Mouse (Mus musculus): Measurements from ENCODE around the gene Frmd5. TPM values are rescaled to one million over a fixed set of nuclear protein-coding genes. Genes with fewer than 3 reads are reported as not detected.

The Frmd5 gene
- polyA plus RNA-seq, 1 experiment: not detected

DNA sequence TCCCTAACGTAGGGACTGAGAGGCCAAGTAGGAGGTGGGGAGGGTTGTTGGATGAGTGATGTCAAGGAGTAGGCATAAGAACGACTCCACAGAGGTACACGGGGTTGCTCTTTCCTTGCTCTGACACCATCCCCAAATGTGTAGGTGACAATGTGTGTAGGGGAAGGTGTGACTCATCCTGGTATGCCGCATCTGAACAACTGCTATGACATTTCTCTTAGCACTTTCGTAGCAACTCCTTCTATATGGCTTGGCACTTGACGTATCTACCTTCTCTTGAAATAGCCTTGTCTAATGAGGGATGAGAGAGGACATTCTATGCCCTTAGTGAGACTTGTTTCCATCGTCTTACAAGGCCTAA lies 191.7 kb downstream of the Frmd5 start:
- Histone ChIP-seq H3K4me1 (ENCODE audit: control insufficient read depth, insufficient read depth, low read length) (no peaks in the 10 kb centered on the region), H3K4me3 (ENCODE audit: insufficient read depth, low read length) (no peak overlapping the region), H3K27ac (ENCODE audit: insufficient read depth, low read depth, low read length) (no peak overlapping the region)
- TF ChIP-seq POLR2A (IDR thresholded peaks at IDR 0.05; ENCODE audit: borderline replicate concordance, low read depth, low read length) (no peak), CTCF (IDR thresholded peaks at IDR 0.05; ENCODE audit: low read depth, low read length) (no peak)

DNA sequence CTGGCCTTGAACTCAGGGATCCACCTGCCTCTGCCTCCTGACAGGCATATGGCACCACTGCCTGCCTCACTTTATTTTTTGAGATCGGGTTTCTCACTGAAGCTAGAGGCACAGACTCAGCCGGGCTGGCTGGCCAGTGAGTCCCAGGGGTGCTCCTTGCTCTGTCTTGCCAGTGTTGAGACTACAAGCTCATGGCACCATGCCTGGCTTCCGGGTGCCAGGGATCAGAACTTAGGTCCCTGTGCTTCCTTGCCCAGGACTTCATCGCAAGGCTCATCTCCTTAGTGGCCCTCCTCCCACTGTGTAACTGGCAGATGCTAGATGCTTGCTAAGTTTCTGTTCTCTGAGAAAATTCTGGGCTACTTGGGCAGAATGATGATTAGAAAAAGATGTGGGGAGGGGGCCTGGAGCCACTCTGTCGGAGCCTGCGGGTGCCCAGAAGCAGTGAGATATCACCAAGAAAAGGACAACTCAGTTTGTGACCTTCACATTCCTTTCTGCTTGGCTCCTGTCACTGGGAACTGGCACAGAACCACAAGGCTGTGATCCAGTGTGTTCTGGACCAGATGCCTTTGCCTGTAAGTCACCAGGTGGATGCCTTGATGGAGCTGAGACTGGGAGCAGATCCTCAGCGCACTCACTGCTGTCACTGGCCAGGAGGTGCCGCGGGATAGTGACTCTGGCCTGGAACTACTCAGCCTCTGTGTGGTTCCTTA lies 192.2 kb downstream of the Frmd5 start:
- Histone ChIP-seq H3K4me3 (ENCODE audit: insufficient read depth, low read length) (no peak overlapping the region), H3K4me1 (ENCODE audit: control insufficient read depth, insufficient read depth, low read length) (no peaks in the 10 kb centered on the region), H3K27ac (ENCODE audit: insufficient read depth, low read depth, low read length) (no peak overlapping the region)
- TF ChIP-seq CTCF (IDR thresholded peaks at IDR 0.05; ENCODE audit: low read depth, low read length) (no peak), POLR2A (IDR thresholded peaks at IDR 0.05; ENCODE audit: borderline replicate concordance, low read depth, low read length) (no peak)

DNA sequence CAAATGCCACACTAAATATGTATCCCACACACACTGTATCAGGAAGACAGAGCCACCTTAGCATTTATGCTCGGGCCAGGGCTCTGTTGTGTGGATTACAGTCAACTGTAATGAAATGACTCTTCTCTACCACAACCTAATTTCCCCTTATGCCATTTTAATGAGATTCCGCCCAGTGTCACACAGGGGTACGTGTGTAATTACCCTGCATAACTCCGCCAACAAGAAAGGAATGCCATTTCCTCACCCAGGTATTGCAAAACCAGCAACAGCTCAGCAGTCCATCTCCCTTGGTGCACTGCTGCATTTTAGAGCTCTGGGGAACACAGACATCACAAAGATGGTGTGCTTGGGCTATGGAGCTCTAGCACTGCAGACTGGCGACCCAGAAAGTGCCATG lies 194.8 kb downstream of the Frmd5 start:
- Histone ChIP-seq H3K27ac (ENCODE audit: insufficient read depth, low read depth, low read length) (no peak overlapping the region), H3K4me1 (ENCODE audit: control insufficient read depth, insufficient read depth, low read length) (no peaks in the 10 kb centered on the region), H3K4me3 (ENCODE audit: insufficient read depth, low read length) (no peak overlapping the region)
- TF ChIP-seq CTCF (IDR thresholded peaks at IDR 0.05; ENCODE audit: low read depth, low read length): no peak
- no peak for TF ChIP-seq POLR2A (IDR thresholded peaks at IDR 0.05; ENCODE audit: borderline replicate concordance, low read depth, low read length)

DNA sequence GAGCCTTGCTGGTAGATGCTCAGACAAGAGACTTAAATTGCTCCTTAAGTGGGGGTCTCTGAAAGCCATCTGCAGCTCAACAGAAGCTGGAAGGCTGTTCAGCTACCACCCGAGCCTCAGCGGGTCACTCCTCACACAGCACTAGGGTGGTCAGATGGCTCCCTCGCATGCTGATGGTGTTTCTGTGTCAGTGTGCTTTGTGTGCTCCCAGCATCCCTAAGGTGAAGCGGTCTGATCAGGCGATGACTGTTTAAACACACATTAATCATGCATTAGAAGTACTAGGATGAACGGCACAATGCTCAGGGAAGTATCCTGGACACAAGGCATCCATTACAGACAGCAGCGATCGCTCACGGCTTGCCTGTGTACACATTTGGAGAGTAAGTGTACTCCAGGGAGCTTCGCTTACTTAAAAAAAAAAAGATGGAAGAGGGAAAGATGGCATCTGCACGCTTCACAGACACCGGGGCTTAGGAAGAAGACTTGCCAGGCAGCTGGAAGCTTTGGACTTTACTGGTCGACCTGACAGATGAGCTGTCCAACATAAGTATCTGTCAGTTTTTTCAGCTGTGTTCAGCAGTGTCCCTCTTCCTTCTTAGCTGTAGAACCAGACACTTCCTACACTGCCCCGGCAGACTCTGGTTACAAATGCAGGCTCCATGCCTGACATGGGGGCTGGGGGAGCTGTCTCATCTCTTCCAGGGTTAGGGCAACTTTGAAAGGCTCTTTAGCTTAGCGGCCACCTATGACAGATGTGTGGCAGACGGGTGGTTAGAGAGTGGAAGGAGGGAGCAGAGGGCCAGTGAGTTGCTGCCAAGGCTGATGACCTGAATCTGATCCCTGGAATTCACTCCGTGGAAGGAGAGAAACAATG lies 196.6 kb downstream of the Frmd5 start:
- H3K4me1 ChIP-seq (ENCODE audit: control insufficient read depth, insufficient read depth, low read length): no peaks in the 10 kb centered on the region
- no peak for TF ChIP-seq POLR2A (IDR thresholded peaks at IDR 0.05; ENCODE audit: borderline replicate concordance, low read depth, low read length)
- TF ChIP-seq CTCF (IDR thresholded peaks at IDR 0.05; ENCODE audit: low read depth, low read length): no peak

DNA sequence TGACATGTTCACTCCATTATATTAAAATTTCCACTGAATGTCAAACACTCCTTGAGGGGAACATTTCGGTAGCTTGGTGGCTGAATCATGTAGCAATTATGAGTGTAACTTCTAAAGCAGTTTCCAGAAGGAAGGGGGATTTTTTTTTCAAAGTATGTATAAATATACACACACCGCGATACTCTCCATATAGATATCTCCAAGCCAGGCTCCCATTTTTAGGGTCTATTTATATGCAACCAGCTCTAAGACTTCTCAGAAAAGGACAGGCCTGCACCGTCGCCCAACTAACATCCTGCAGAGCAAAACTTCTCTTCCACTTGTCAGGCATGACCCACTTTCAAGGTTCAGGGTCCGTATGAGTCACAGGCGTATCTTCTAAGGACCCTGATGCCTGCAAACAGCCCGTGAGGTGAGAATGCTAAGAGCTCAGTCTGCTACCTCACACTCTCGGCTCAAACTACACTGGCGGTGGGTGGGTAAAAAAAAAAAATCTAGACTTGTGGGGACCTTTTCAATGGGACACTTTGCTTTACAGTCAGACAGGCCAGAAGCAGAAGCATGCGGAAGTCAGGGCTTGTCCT lies 197.7 kb downstream of the Frmd5 start:
- Histone ChIP-seq H3K27ac (ENCODE audit: insufficient read depth, low read depth, low read length) (no peak overlapping the region), H3K4me1 (ENCODE audit: control insufficient read depth, insufficient read depth, low read length) (no peaks in the 10 kb centered on the region), H3K4me3 (ENCODE audit: insufficient read depth, low read length) (no peak overlapping the region)
- no peak for TF ChIP-seq CTCF (IDR thresholded peaks at IDR 0.05; ENCODE audit: low read depth, low read length)
- TF ChIP-seq POLR2A (IDR thresholded peaks at IDR 0.05; ENCODE audit: borderline replicate concordance, low read depth, low read length): no peak

More for the DNA sequence above, 196.6 kb downstream of the Frmd5 start:
- no peak overlapping the region for H3K4me3 ChIP-seq (ENCODE audit: insufficient read depth, low read length)
- no peak overlapping the region for H3K27ac ChIP-seq (ENCODE audit: insufficient read depth, low read depth, low read length)

DNA sequence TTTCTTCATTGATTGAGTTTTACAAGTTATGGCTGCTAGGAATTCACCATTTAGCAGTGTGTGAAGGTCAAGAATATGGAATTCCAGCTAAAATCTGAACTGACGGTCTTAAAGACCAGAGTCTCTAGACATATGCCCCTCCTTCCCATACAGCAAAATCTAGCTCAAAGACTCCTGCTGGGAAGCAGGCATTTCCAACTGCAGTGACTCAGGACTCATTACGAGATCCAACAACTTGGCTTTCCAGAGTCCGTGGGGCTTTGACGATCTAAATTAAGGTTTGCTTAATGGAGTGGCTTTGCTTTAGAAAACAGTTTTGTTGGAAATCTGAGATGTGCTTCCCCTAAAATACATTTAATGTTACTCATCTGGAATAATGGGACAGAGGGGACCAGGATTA lies 204.5 kb downstream of the Frmd5 start:
- Histone ChIP-seq H3K27ac (ENCODE audit: insufficient read depth, low read depth, low read length) (no peak overlapping the region), H3K4me3 (ENCODE audit: insufficient read depth, low read length) (no peak overlapping the region), H3K4me1 (ENCODE audit: control insufficient read depth, insufficient read depth, low read length) (no peaks in the 10 kb centered on the region)
- TF ChIP-seq POLR2A (IDR thresholded peaks at IDR 0.05; ENCODE audit: borderline replicate concordance, low read depth, low read length): no peak
- no peak for TF ChIP-seq CTCF (IDR thresholded peaks at IDR 0.05; ENCODE audit: low read depth, low read length)

DNA sequence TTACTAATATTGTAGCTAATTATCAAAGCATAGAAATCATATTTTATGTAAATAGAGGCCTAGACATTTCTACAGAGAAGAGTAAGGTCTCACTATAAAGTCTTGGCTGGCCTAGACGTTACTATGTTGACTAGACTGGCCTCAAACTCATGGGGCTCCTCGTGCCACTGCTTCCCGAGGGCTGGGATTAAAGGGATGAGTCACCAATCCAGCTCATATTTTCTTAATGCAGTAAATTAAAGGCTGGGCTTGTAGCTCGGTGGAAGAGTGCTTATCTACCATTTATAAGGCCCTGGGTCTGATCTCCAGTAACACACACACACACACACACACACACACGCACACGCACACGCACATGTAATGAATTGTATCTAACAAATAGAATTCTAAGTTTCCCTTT lies 205.3 kb downstream of the Frmd5 start:
- H3K4me3 ChIP-seq (ENCODE audit: insufficient read depth, low read length): no peak overlapping the region
- no peak overlapping the region for H3K27ac ChIP-seq (ENCODE audit: insufficient read depth, low read depth, low read length)
- no peaks in the 10 kb centered on the region for H3K4me1 ChIP-seq (ENCODE audit: control insufficient read depth, insufficient read depth, low read length)
- TF ChIP-seq POLR2A (IDR thresholded peaks at IDR 0.05; ENCODE audit: borderline replicate concordance, low read depth, low read length) (no peak), CTCF (IDR thresholded peaks at IDR 0.05; ENCODE audit: low read depth, low read length) (no peak)

DNA sequence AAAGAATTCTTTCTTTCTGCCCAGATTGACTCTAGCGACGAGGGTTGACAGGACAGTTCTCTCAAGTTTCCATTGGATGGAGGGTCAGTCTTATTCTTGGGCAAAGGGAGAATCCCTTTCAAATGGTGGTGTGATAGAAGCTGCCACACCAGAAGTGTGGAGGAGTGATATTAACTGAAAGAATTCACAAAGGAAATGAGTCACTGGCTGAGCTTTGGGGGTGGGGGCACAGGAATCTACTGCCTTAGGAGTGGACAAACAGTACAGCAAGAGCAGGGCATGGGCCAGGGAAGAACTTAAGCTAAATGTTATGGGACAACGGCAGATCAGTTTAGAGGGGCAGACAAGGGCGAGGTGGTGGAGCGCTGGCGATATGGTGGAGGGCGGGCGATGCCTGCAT lies 206.2 kb downstream of the Frmd5 start:
- Histone ChIP-seq H3K4me1 (ENCODE audit: control insufficient read depth, insufficient read depth, low read length) (no peaks in the 10 kb centered on the region), H3K4me3 (ENCODE audit: insufficient read depth, low read length) (no peak overlapping the region), H3K27ac (ENCODE audit: insufficient read depth, low read depth, low read length) (no peak overlapping the region)
- TF ChIP-seq CTCF (IDR thresholded peaks at IDR 0.05; ENCODE audit: low read depth, low read length) (no peak), POLR2A (IDR thresholded peaks at IDR 0.05; ENCODE audit: borderline replicate concordance, low read depth, low read length) (no peak)

DNA sequence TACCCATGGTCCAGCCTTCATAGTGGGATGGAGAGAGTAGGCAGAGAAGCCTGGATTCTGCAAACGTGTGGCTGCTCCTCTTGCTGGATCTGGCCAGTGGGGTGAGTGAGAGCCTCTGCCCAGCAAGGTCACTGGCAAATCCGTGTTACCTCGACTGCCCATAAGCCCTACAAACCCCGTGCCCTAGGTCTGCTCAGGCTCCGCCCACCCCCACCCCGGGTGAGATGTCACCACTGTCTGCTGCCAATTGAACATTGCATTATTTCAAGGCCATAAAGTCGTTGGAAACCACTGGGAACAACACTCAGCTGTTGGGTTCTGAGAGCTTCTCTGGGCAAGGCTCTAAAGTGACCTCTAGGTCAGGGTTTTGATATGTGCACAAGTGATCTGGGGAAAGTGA lies 208.6 kb downstream of the Frmd5 start:
- no peak overlapping the region for H3K4me3 ChIP-seq (ENCODE audit: insufficient read depth, low read length)
- H3K27ac ChIP-seq (ENCODE audit: insufficient read depth, low read depth, low read length): no peak overlapping the region
- H3K4me1 ChIP-seq (ENCODE audit: control insufficient read depth, insufficient read depth, low read length): no peaks in the 10 kb centered on the region
- TF ChIP-seq POLR2A (IDR thresholded peaks at IDR 0.05; ENCODE audit: borderline replicate concordance, low read depth, low read length) (no peak), CTCF (IDR thresholded peaks at IDR 0.05; ENCODE audit: low read depth, low read length) (no peak)

DNA sequence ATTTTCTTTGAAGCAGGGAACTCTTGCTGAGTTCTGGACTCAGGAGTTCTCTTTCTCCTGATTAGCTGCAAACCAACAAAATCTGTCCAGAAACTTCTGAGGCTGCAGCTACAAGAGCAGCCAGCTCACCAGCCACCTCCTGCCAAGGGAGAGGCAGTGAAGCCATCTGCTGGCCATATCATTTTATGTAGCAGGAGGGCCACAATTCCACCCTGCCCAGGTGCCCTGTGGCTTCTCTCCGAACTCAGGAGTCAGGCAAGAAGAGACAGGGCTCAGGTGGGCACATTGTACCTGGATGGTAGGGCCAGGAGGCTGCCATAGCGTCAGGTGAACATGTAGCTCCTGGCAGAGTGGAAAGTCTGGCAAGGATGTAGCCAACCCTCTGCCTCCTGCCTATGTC lies 210.3 kb downstream of the Frmd5 start:
- no peak for TF ChIP-seq CTCF (IDR thresholded peaks at IDR 0.05; ENCODE audit: low read depth, low read length)
- TF ChIP-seq POLR2A (IDR thresholded peaks at IDR 0.05; ENCODE audit: borderline replicate concordance, low read depth, low read length): no peak
- no peak overlapping the region for H3K27ac ChIP-seq (ENCODE audit: insufficient read depth, low read depth, low read length)
- no peaks in the 10 kb centered on the region for H3K4me1 ChIP-seq (ENCODE audit: control insufficient read depth, insufficient read depth, low read length)
- no peak overlapping the region for H3K4me3 ChIP-seq (ENCODE audit: insufficient read depth, low read length)

All from bone marrow macrophage, adult 2 months (primary cell).